Mouse (Mus musculus): ENCODE data around the gene Rack1.

- TF ChIP-seq CTCF (IDR thresholded peaks at IDR 0.05; ENCODE audit: low read depth, low read length) (no peak), POLR2AphosphoS5 (IDR thresholded peaks at IDR 0.05; ENCODE audit: insufficient replicate concordance, low read depth, low read length) (no peak), TAL1 (conservative IDR thresholded peaks at IDR 0.05; ENCODE audit: low read depth, low read length) (no peak), GATA1 (IDR thresholded peaks at IDR 0.05; ENCODE audit: borderline replicate concordance, low read length) (no peak)
These were observed 17.7 kb downstream of the Rack1 start for GRCm38 (mm10) chr11:48817794-48818193.

Data from G1E (cell line).